Mouse (Mus musculus): ENCODE measurements at regions not wholly inside any gene's neighbourhood (a gene's known extent, or its start where the extent isn't known, plus 50 kb on each side); places are given as distances from the start of the nearest gene placed in this dataset.

- no peak for DNase-seq
Measured at GRCm38 (mm10) chr1:185847161-185847560, 269.9 kb downstream of the Lyplal1 start.

DNA sequence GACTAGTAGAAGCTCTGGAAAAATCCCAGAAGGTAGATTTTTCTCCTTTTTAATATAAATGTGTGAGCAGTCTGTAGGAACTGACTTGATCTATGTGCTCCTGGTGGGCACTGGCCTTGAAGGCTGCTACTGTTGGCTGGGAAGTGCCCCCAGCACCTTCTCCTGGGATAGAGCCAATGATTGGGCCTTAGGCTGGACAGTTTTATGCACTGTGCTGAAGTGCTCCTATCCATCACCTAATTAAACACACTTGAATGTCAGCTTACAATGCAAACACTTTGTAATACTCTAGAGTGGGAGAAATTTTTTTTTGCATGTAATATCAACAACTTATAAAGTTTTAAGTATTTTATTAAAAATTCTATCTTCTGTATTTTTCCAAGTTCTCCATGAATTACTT lies 266.5 kb downstream of the Lyplal1 start:
- DNase-seq: no peak

- DNase-seq: no peak
Measured at GRCm38 (mm10) chr1:185851262-185851893, 265.7 kb downstream of the Lyplal1 start.

GRCm38 (mm10) chr1:185861692-185862091 lies 255.4 kb downstream of the Lyplal1 start:
- DNase-seq: no peak

DNA sequence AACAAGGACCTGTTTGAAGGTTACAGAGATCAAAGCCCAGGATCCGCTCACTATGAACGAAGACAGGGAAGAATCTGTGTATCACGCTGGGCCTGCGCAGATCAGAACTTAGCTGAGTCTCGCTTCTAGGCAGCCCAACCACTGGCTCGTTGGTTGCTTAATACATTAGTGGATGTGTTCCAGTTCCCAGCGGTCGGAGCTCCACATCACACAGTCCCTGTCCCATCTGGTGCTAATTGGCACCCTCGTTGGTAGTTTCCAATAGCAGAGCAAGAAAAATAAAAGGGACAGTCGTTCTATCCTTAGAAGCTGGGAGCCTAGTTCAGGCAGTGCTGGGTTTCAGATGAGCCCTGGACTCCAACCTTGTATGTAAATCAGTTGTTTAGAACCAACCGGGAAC lies 251.2 kb downstream of the Lyplal1 start:
- peak; percentile 19 for DNase-seq

GRCm38 (mm10) chr1:185866612-185867011 lies 250.5 kb downstream of the Lyplal1 start:
- no peak for DNase-seq

DNA sequence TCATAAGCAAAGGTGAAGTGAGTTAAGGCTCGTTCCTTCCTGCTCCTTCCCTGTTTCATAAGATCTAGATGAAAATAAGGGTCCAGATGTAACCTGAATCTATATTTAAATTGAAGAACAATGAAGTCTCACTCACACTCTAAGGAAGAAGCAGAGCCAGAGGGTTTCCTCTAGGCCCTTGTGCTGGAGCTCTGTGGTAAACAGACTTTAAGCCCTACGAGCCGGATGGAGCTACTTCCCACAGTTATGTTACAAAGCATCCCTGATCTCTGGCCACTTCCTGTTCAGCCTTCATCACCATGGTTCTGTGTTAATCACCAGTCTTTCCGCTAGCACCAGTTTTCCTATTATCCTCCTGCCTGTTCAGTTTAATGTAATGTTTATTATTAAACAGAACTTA lies 250.1 kb downstream of the Lyplal1 start:
- no peak for DNase-seq

- peak; percentile 71 for DNase-seq
Measured at GRCm38 (mm10) chr1:185868721-185869120, 248.4 kb downstream of the Lyplal1 start.

GRCm38 (mm10) chr1:185887031-185887430 lies 230.1 kb downstream of the Lyplal1 start:
- DNase-seq: no peak

GRCm38 (mm10) chr1:185891814-185892213 lies 225.3 kb downstream of the Lyplal1 start:
- no peak for DNase-seq

GRCm38 (mm10) chr1:185893421-185893820 lies 223.7 kb downstream of the Lyplal1 start:
- no peak for DNase-seq

- no peak for DNase-seq
Measured at GRCm38 (mm10) chr1:185898475-185898874, 218.6 kb downstream of the Lyplal1 start.

- DNase-seq: no peak
Measured at GRCm38 (mm10) chr1:185900316-185900715, 216.8 kb downstream of the Lyplal1 start.

- DNase-seq: no peak
Measured at GRCm38 (mm10) chr1:185902395-185902794, 214.7 kb downstream of the Lyplal1 start.

- peak; percentile 23 for DNase-seq
Measured at GRCm38 (mm10) chr1:185905666-185906065, 211.4 kb downstream of the Lyplal1 start.

GRCm38 (mm10) chr1:185915579-185915978 lies 201.5 kb downstream of the Lyplal1 start:
- DNase-seq: no peak

- DNase-seq: no peak
Measured at GRCm38 (mm10) chr1:185918663-185919062, 198.4 kb downstream of the Lyplal1 start.

GRCm38 (mm10) chr1:185923723-185924122 lies 193.4 kb downstream of the Lyplal1 start:
- DNase-seq: peak; percentile 11

DNA sequence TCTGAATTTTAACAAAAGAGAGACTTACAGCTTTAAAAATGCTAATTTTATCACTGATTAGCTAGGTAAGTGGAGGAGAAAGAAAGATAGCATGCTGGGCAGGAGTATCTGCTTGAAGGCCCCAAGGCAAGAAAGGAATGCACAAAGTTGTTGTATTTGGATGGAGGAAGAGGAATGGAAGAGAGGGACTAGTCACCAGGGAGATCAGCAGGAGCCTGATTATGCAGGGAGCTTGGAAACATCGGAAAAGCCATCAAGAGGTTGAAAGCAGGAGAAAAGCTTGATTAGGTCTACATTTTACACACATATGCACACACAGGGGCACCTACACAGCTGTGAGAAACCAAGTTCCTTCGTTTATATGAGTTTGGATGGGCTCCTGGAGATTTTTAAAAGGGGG lies 188.1 kb downstream of the Lyplal1 start:
- DNase-seq: no peak

- DNase-seq: no peak
Measured at GRCm38 (mm10) chr1:185929761-185930160, 187.3 kb downstream of the Lyplal1 start.

DNA sequence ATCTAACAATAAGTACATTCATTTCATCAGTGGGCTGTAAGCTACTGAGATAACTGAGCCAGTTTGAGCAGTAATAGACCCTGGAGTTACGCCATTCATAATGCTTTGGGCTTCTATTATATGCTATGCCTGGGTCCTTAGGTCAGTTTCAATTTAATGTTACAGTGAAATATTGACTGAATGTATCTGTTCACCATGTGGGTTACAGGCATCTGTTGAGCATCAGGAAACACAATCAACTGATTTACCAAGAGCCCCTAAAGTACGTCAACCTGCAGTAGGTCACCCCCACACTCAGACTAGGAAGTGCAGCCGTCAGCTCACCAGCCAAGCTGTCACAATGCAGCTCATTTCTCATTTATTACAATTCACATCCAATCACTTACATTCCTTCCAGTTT lies 183.5 kb downstream of the Lyplal1 start:
- DNase-seq: no peak

GRCm38 (mm10) chr1:185937026-185937425 lies 180.1 kb downstream of the Lyplal1 start:
- DNase-seq: no peak

- DNase-seq: no peak
Measured at GRCm38 (mm10) chr1:185939914-185940313, 177.2 kb downstream of the Lyplal1 start.

- no peak for DNase-seq
Measured at GRCm38 (mm10) chr1:185940511-185940910, 176.6 kb downstream of the Lyplal1 start.

DNA sequence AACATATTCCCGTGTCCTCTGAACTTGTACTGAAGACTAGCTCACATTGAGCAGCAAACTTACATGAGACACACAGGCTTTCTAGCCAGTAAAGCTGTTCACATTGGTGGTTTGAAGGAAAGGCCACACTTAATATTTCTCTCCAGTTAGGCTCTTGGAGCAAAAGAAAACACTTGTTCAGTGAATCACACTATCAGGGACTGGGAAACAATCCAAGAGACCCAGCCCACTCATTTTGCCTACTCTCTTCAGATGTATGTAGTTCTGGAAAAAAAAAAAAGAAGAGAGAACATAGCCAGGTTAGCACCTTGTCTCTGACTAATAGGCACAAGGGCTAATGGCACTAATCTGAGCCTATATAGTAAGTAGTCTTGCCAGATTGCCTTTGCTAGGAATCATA lies 165.9 kb downstream of the Lyplal1 start:
- DNase-seq: no peak

Measured in adrenal gland, postnatal 10 days (tissue).